Mouse (Mus musculus) midbrain, embryonic 12.5 days (tissue): ENCODE data around the gene P2rx7. TPM values are rescaled to one million over a fixed set of nuclear protein-coding genes. Genes with fewer than 3 reads are reported as not detected.
A peak's percentile ranks its signal among the peaks of the same experiment; 100 is the strongest.

Experiments
- ATAC-seq: fragments of 200-750 bp; cut with Nextera tagmentation; 2 replicates; pipeline ENCODE4 v1.8.0; 2017; ENCODE audit warnings: low read depth, moderate TSS enrichment, moderate library complexity; ENCODE audit not compliant: low FRiP score
- H3K27ac ChIP-seq: fragments of 300-500 bp; sonication (generic); replicated peaks from 2 replicates; pipeline ENCODE4 v1.5.1; 2016; ENCODE audit warnings: mild to moderate bottlenecking
- H3K27me3 ChIP-seq: fragments of 300-500 bp; sonication (generic); 2 replicates; pipeline ENCODE4 v1.6.1; 2016; ENCODE audit warnings: mild to moderate bottlenecking
- H3K36me3 ChIP-seq: fragments of 300-500 bp; sonication (generic); 2 replicates; pipeline ENCODE4 v1.6.1; 2016
- H3K4me1 ChIP-seq: fragments of 300-500 bp; sonication (generic); 2 replicates; pipeline ENCODE4 v1.6.1; 2016
- H3K4me2 ChIP-seq: fragments of 300-500 bp; sonication (generic); replicated peaks from 2 replicates; pipeline ENCODE4 v1.6.1; 2016; ENCODE audit warnings: mild to moderate bottlenecking, moderate library complexity
- H3K4me3 ChIP-seq: fragments of 300-500 bp; sonication (generic); 2 replicates; pipeline ENCODE4 v1.5.1; 2016; ENCODE audit warnings: mild to moderate bottlenecking
- H3K9ac ChIP-seq: fragments of 300-500 bp; sonication (generic); replicated peaks from 2 replicates; pipeline ENCODE4 v1.6.1; 2016; ENCODE audit warnings: mild to moderate bottlenecking, moderate library complexity
- H3K9me3 ChIP-seq: fragments of 300-500 bp; sonication (generic); 2 replicates; pipeline ENCODE4 v1.6.1; 2016; ENCODE audit warnings: mild to moderate bottlenecking
- WGBS: fragments of 180-500 bp; shearing (Covaris S2); methylation state at CpG from one replicate; pipeline ENCODE4 v1.1.7; 2016; 5-methylcytosine and 5-hydroxymethylcytosine counted together
- polyA plus RNA-seq: library from polyadenylated mRNA; unstranded; fragments of >200 nt; fragmentation: Nextera tagmentation; extraction: Ambion mirVana; gene quantifications from 2 replicates; pipeline ENCODE4 v1.2.1, GENCODE M21; 2016

Gene P2rx7
- polyA plus RNA-seq, 1 experiment from 2014 or later: 1.5 TPM

DNA sequence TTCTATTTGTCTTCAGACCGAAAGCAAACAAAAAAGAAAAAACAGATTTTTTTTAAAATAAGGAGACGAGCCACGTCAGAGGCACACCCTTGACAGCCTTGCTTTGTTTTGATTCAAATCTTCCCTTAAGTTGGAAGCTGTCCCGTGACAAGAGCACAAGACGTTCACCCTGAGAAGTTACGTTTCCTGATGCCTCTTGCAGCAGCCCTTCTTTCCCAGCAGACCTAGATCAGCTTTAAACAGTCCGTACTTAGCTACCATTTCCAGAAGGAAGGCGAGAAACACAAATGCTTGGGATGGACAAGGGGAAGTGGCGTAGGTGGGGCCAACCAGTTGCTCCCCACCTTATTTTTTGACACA lies 55.0 kb downstream of the P2rx7 start:
- H3K9ac ChIP-seq: no peak overlapping the region
- H3K4me3 ChIP-seq: no peak overlapping the region
- no peaks in the 10 kb centered on the region for H3K36me3 ChIP-seq
- ATAC-seq: no peak
- H3K9me3 ChIP-seq: no peaks in the 10 kb centered on the region
- H3K4me2 ChIP-seq: no peak overlapping the region
- H3K27me3 ChIP-seq: no peaks in the 10 kb centered on the region
- no peak overlapping the region for H3K27ac ChIP-seq
- peaks cover 6% of the 10 kb centered on the region; the same call in 1 of the 2 replicates for H3K4me1 ChIP-seq
- 79% methylated on average over 9 of the region's 9 CpGs for WGBS

DNA sequence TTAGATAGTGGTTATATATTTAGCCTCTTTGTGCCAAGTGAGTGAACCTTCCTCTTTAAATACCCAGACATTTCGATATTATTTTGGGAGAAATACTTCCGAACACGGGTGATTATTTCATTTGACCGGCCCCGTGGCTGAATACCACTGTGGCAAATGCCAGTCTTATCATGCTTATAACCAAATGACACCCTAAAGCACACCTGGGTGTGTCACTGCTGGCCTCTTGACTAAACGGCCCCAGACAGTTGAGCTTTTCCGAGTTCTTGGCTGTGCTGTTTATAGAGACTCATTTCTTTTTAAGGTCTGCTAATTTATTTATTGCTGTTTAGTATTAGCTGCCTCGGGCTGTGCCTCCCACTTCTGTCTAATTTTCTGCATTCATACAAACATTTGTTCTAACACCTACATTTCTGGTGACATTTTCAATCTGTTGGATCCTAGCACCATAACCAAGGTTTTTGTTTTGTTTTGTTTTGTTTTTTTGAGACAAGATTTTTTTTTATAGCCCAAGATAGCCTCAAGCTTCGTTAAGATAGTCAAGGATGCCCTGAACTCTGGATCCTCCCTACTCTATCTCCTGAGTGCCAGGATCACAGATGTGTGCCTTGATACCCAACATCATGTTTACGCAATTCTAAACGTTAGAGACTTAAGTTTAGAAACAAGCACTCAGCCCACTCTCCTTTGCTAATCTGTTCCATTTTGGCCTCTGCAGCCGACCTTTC lies 56.6 kb downstream of the P2rx7 start:
- Histone ChIP-seq H3K4me2 (no peak overlapping the region), H3K9me3 (no peaks in the 10 kb centered on the region), H3K27ac (no peak overlapping the region), H3K4me3 (no peak overlapping the region), H3K9ac (no peak overlapping the region), H3K4me1 (0 out of 2 replicates have a peak, but pooled peaks cover 2% of the 10 kb centered on the region), H3K27me3 (0 out of 2 replicates have a peak, but pooled peaks cover 3% of the 10 kb centered on the region), H3K36me3 (no peaks in the 10 kb centered on the region)
- 88% methylated on average over 12 of the region's 12 CpGs for WGBS
- no peak for ATAC-seq

DNA sequence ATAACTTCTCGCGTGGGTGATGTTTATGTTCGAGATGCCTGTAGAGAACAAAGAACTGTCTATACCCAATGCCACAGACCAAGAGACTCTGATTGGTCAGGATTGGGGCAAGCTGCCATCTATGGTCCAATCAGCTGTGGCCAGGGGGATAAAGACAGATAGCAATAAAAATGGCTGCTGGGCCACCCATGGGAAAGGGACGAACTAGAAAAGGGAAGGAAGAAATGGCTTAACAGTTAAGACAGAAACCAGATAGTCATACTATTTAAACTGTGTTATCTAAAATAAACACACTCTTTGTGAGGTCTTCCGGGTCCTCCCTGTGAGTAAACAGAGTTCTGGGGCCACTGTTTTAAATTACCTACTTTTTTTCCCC lies 57.1 kb downstream of the P2rx7 start:
- H3K4me1 ChIP-seq: 0 out of 2 replicates have a peak, but pooled peaks cover 2% of the 10 kb centered on the region
- no peak overlapping the region for H3K4me3 ChIP-seq
- H3K36me3 ChIP-seq: no peaks in the 10 kb centered on the region
- no peak overlapping the region for H3K27ac ChIP-seq
- no peak overlapping the region for H3K9ac ChIP-seq
- WGBS: 77% methylated on average over 5 of the region's 5 CpGs
- H3K27me3 ChIP-seq: 0 out of 2 replicates have a peak, but pooled peaks cover 5% of the 10 kb centered on the region
- H3K4me2 ChIP-seq: no peak overlapping the region
- ATAC-seq: no peak
- no peaks in the 10 kb centered on the region for H3K9me3 ChIP-seq

- H3K27ac ChIP-seq: no peak overlapping the region
- 84% methylated on average over 6 of the region's 6 CpGs for WGBS
- H3K4me3 ChIP-seq: no peak overlapping the region
- H3K9me3 ChIP-seq: no peaks in the 10 kb centered on the region
- no peak overlapping the region for H3K9ac ChIP-seq
- H3K4me1 ChIP-seq: peaks cover 8% of the 10 kb centered on the region; the same call in 1 of the 2 replicates
- no peaks in the 10 kb centered on the region for H3K36me3 ChIP-seq
- H3K4me2 ChIP-seq: no peak overlapping the region
- H3K27me3 ChIP-seq: peaks cover 12% of the 10 kb centered on the region; the same call in 1 of the 2 replicates
- ATAC-seq: no peak
These were observed 58.4 kb downstream of the P2rx7 start for GRCm38 (mm10) chr5:122702156-122702555.

DNA sequence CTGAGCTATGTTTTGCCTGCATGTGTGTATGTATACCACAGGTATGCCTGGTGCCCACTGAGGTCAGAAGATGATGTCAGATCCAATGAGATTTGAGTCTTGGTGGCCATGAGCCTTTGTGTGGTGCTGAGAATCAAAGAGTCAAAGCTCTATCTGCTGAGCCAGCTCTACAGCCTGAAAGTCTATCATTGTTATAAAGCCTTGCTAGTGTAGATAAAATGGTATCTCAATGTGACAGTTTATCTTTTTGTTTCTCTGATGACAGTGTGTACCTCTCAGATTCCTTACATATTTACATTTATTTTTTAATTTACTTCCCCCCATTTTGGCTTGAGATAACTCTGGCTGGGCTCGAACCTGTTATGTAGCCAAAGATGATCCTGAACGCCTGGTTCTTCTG lies 59.9 kb downstream of the P2rx7 start:
- WGBS: 93% methylated on average over 2 of the region's 2 CpGs
- Histone ChIP-seq H3K9ac (no peak overlapping the region), H3K4me3 (no peak overlapping the region), H3K4me2 (no peak overlapping the region), H3K9me3 (no peaks in the 10 kb centered on the region), H3K4me1 (peaks cover 8% of the 10 kb centered on the region; the same call in 1 of the 2 replicates), H3K36me3 (no peaks in the 10 kb centered on the region), H3K27me3 (peaks cover 12% of the 10 kb centered on the region; the same call in 1 of the 2 replicates), H3K27ac (no peak overlapping the region)
- no peak for ATAC-seq

- peaks cover 12% of the 10 kb centered on the region; the same call in 1 of the 2 replicates for H3K27me3 ChIP-seq
- H3K27ac ChIP-seq: no peak overlapping the region
- no peak overlapping the region for H3K4me3 ChIP-seq
- no peak for ATAC-seq
- no peaks in the 10 kb centered on the region for H3K9me3 ChIP-seq
- peaks cover 8% of the 10 kb centered on the region; the same call in 1 of the 2 replicates for H3K4me1 ChIP-seq
- H3K4me2 ChIP-seq: no peak overlapping the region
- no peak overlapping the region for H3K9ac ChIP-seq
- WGBS: 87% methylated on average over 4 of the region's 4 CpGs
- no peaks in the 10 kb centered on the region for H3K36me3 ChIP-seq
These were observed 60.9 kb downstream of the P2rx7 start for GRCm38 (mm10) chr5:122704571-122704970.

GRCm38 (mm10) chr5:122705174-122705573 lies 61.5 kb downstream of the P2rx7 start:
- H3K27ac ChIP-seq: no peak overlapping the region

GRCm38 (mm10) chr5:122706917-122707275 lies 63.2 kb downstream of the P2rx7 start:
- Histone ChIP-seq H3K27ac (peak overlapping the region; percentile 67), H3K9ac (peak overlapping the region; percentile 72), H3K4me2 (peak overlapping the region; percentile 91), H3K36me3 (no peaks in the 10 kb centered on the region), H3K4me1 (peaks cover 6% of the 10 kb centered on the region; the same call in 1 of the 2 replicates), H3K9me3 (no peaks in the 10 kb centered on the region), H3K27me3 (peaks cover 12% of the 10 kb centered on the region; the same call in 1 of the 2 replicates), H3K4me3 (peak overlapping the region; percentile 66)
- ATAC-seq: 0 out of 2 replicates have a peak, but pooled peaks have one; percentile 4
- WGBS: 35% methylated on average over 5 of the region's 5 CpGs

More at GRCm38 (mm10) chr5:122705174-122705573, 61.5 kb downstream of the P2rx7 start:
- WGBS: 83% methylated on average over 3 of the region's 3 CpGs
- H3K9ac ChIP-seq: no peak overlapping the region
- H3K4me3 ChIP-seq: no peak overlapping the region
- no peaks in the 10 kb centered on the region for H3K36me3 ChIP-seq
- H3K4me1 ChIP-seq: peaks cover 8% of the 10 kb centered on the region; the same call in 1 of the 2 replicates
- H3K9me3 ChIP-seq: no peaks in the 10 kb centered on the region
- peaks cover 12% of the 10 kb centered on the region; the same call in 1 of the 2 replicates for H3K27me3 ChIP-seq
- no peak for ATAC-seq
- no peak overlapping the region for H3K4me2 ChIP-seq

DNA sequence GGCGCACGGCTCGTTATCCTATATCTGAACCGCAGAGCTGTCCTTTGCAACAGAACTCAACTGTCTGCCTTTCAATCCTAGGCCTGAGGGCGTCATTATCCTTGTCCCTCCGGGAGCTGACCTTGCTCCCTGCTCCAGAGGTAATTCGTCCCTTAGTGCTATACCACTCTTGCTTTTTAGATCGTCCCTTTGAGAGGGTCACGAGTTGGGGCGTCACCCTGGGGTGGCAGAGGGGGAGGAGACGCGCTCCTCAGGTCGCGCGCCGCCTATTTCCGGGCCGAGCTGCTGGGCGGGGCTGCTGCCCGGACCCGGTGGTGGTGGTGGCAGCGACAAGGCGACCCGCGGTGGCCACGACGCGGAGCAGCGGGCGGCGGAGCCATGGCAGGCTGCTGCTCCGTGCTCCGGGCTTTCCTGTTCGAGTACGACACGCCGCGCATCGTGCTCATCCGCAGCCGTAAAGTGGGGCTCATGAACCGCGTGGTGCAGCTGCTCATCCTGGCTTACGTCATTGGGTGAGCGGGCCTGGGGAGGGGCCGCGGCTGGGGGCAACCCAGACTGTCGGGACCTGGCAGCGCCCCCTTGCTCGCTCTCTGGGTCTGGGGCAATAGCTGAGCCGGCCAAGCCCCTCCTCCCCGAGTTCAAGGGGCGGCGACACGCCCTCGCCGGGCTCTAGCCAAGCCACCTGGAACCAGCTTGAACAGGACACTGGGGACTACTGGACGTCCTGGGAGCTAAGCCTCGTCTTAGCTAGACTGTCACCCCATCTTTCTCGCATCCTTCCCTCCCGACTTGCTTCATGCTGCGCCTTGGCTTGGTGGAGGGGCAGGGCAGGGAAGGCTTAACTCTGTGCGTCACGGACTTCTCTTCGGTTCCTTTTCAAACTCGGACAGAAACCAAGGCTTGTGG lies 63.8 kb downstream of the P2rx7 start, which contains the start of gene P2rx4:
P2rx4 (plus strand) TSS at position 269 of the 906 bp plus-strand sequence.
- ATAC-seq: peak; percentile 81
- H3K4me1 ChIP-seq: peaks cover 6% of the 10 kb centered on the region; the same call in 1 of the 2 replicates
- 2% methylated on average over 66 of the region's 66 CpGs for WGBS

DNA sequence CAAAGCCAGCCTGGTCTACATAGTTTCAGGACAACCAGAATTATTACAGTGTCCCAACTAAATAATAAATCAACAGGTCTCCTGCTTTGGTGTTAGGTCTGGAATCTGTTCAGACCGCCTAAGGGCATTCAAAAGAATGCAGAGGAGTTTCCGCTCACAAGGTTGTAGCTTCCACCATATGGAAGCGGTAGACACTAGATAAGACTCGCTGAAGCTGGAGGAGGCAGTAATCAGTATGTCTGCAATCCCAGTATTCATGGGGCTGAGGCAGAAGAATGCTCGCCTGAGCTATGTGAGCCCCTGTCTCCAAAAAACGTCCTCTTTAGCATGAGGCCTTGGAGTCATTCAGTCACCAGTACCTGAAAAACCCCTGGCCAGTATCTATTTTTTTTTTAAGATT lies 65.1 kb downstream of the P2rx7 start:
- Histone ChIP-seq H3K9me3 (no peaks in the 10 kb centered on the region), H3K27ac (no peak overlapping the region), H3K4me3 (no peak overlapping the region), H3K9ac (no peak overlapping the region), H3K36me3 (no peaks in the 10 kb centered on the region), H3K4me1 (peaks cover 6% of the 10 kb centered on the region; the same call in 1 of the 2 replicates), H3K27me3 (peaks cover 12% of the 10 kb centered on the region; the same call in 1 of the 2 replicates), H3K4me2 (no peak overlapping the region)
- WGBS: 90% methylated on average over 6 of the region's 6 CpGs
- no peak for ATAC-seq

More for the DNA sequence above, 63.8 kb downstream of the P2rx7 start, which contains the start of gene P2rx4:
- peaks cover 12% of the 10 kb centered on the region; the same call in 1 of the 2 replicates for H3K27me3 ChIP-seq
- H3K4me3 ChIP-seq: peak within 1 kb of the TSS; percentile 66
- peak within 1 kb of the TSS; percentile 72 for H3K9ac ChIP-seq
- no peaks in the 10 kb centered on the region for H3K9me3 ChIP-seq
- no peaks in the 10 kb centered on the region for H3K36me3 ChIP-seq
- H3K27ac ChIP-seq: peak within 1 kb of the TSS; percentile 67
- peak within 1 kb of the TSS; percentile 91 for H3K4me2 ChIP-seq

DNA sequence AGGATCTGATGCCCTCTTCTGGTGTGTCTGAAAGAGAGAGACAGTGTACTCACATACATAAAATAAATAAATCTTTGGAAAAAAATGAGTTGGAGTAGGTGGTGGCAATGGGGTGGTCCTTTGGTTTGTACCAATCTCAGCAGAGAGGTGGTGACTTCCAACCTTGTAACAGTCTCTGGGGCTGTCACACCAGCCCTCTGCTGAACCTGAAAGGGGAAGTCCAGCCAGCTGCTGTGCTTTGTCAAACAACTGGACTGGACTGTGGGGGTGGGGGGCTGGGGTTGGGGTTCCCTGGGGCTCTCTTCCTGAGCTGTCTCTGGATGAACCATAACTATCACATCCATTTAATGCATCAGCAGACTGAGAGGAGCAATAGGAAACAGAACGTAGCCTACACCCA lies 72.0 kb downstream of the P2rx7 start:
- H3K4me1 ChIP-seq: no peaks in the 10 kb centered on the region
- no peaks in the 10 kb centered on the region for H3K36me3 ChIP-seq
- WGBS: 72% methylated on average over 1 of the region's 1 CpGs

More for the DNA sequence above, 72.0 kb downstream of the P2rx7 start:
- no peak for ATAC-seq
- H3K27ac ChIP-seq: no peak overlapping the region
- H3K9ac ChIP-seq: no peak overlapping the region
- H3K9me3 ChIP-seq: 0 out of 2 replicates have a peak, but pooled peaks cover 3% of the 10 kb centered on the region
- no peak overlapping the region for H3K4me2 ChIP-seq
- no peaks in the 10 kb centered on the region for H3K27me3 ChIP-seq
- no peak overlapping the region for H3K4me3 ChIP-seq
